Mouse (Mus musculus) myocyte (in vitro differentiated cells): Measurements from ENCODE around the gene Sh3rf3.

Source experiments
- CEBPB ChIP-seq: IDR thresholded peaks from 2 replicates; pipeline ENCODE4 v1.6.1; 2011; ENCODE audit warnings: mild to moderate bottlenecking, moderate library complexity; ENCODE audit not compliant: poor library complexity, insufficient read depth, severe bottlenecking
- E2F4 ChIP-seq: IDR thresholded peaks from one replicate; pipeline ENCODE4 v1.6.1; 2011; ENCODE audit warnings: mild to moderate bottlenecking, control low read depth, moderate library complexity; ENCODE audit not compliant: insufficient read depth
- MAX ChIP-seq: IDR thresholded peaks from one replicate; pipeline ENCODE4 v1.6.1; 2011; ENCODE audit warnings: low read depth, mild to moderate bottlenecking, control low read depth
- MYOG ChIP-seq, 3 experiments: IDR thresholded peaks; one replicate each; pipeline ENCODE4 v1.6.1; 2011; ENCODE audit warnings: control low read depth in 2 of 3, low read depth in 2 of 3, mild to moderate bottlenecking in 2 of 3; ENCODE audit not compliant: insufficient read length in 2 of 3, control insufficient read depth in 1 of 3, insufficient read depth in 1 of 3
- POLR2A ChIP-seq: IDR thresholded peaks from one replicate; pipeline ENCODE4 v1.6.1; 2011; ENCODE audit warnings: low read depth, mild to moderate bottlenecking, control low read depth, moderate library complexity; ENCODE audit not compliant: insufficient read length
- POLR2AphosphoS2 ChIP-seq: IDR thresholded peaks from one replicate; pipeline ENCODE4 v1.6.1; 2011; ENCODE audit warnings: low read depth, control low read depth; ENCODE audit not compliant: insufficient read length
- SRF ChIP-seq: IDR thresholded peaks from one replicate; pipeline ENCODE4 v1.6.1; 2011; ENCODE audit warnings: low read depth; ENCODE audit not compliant: control insufficient read depth, insufficient read length
- TCF12 ChIP-seq: IDR thresholded peaks from one replicate; pipeline ENCODE4 v1.6.1; 2011; ENCODE audit warnings: mild to moderate bottlenecking, control low read depth; ENCODE audit not compliant: poor library complexity, insufficient read depth, severe bottlenecking
- USF1 ChIP-seq: IDR thresholded peaks from one replicate; pipeline ENCODE4 v1.6.1; 2011; ENCODE audit warnings: low read depth, mild to moderate bottlenecking, control low read depth, moderate library complexity

GRCm38 (mm10) chr10:58812210-58813080 is 714 bp upstream of the Sh3rf3 start:
- no peak for TF ChIP-seq TCF12
- TF ChIP-seq USF1, result no peak
- TF ChIP-seq POLR2A, result no peak
- TF ChIP-seq CEBPB, result no peak
- no peak for TF ChIP-seq E2F4
- no peak for TF ChIP-seq MAX
- no peak for TF ChIP-seq SRF
- no peak for TF ChIP-seq MYOG (IDR thresholded peaks at IDR 0.05; ENCODE audit: control insufficient read depth in 1 of 3, insufficient read depth in 1 of 3, insufficient read length in 2 of 3, low read depth in 2 of 3)
- no peak for TF ChIP-seq POLR2AphosphoS2
